Mouse (Mus musculus) heart, embryonic 16.5 days (tissue): ENCODE measurements around the gene Fam20a. TPM values are rescaled to one million over a fixed set of nuclear protein-coding genes. Genes with fewer than 3 reads are reported as not detected.

Experiments
- ATAC-seq: fragments of 200-750 bp; cut with Nextera tagmentation; replicated peaks from 2 replicates; pipeline ENCODE4 v1.8.0; 2017; ENCODE audit warnings: moderate number of reproducible peaks; ENCODE audit not compliant: insufficient read depth, low FRiP score; ENCODE audit errors: extremely low read depth
- H3K27ac ChIP-seq: fragments of 300-500 bp; sonication (generic); 2 replicates; pipeline ENCODE4 v1.5.1; 2014; ENCODE audit warnings: mild to moderate bottlenecking, low read length, control low read depth, moderate library complexity
- H3K27me3 ChIP-seq: fragments of 300-500 bp; sonication (generic); 2 replicates; pipeline ENCODE4 v1.6.1; 2014; ENCODE audit warnings: low read length, mixed read lengths; ENCODE audit not compliant: control insufficient read depth, insufficient read depth
- H3K36me3 ChIP-seq: fragments of 300-500 bp; sonication (generic); 2 replicates; pipeline ENCODE4 v1.6.1; 2014; ENCODE audit not compliant: control insufficient read depth, insufficient read depth
- H3K4me1 ChIP-seq: fragments of 300-500 bp; sonication (generic); 2 replicates; pipeline ENCODE4 v1.6.1; 2014; ENCODE audit warnings: low read length, mixed read lengths; ENCODE audit not compliant: control insufficient read depth, insufficient read depth
- H3K4me2 ChIP-seq: fragments of 300-500 bp; sonication (generic); 2 replicates; pipeline ENCODE4 v1.6.1; 2014; ENCODE audit warnings: low read depth, mild to moderate bottlenecking, control low read depth, low read length
- H3K4me3 ChIP-seq: fragments of 300-500 bp; sonication (generic); 2 replicates; pipeline ENCODE4 v1.5.1; 2014; ENCODE audit warnings: mild to moderate bottlenecking, control low read depth, low read length
- H3K9ac ChIP-seq: fragments of 300-500 bp; sonication (generic); 2 replicates; pipeline ENCODE4 v1.6.1; 2014; ENCODE audit warnings: low read length, control low read depth
- H3K9me3 ChIP-seq: fragments of 300-500 bp; sonication (generic); replicated peaks from 2 replicates; pipeline ENCODE4 v1.6.1; 2016; ENCODE audit warnings: low read length; ENCODE audit not compliant: control insufficient read depth
- WGBS: fragments of 180-500 bp; shearing (Covaris S2); extraction: QIAGEN DNeasy Blood & Tissue Kit; methylation state at CpG from one replicate; pipeline ENCODE4 v1.1.7; 2014; 5-methylcytosine and 5-hydroxymethylcytosine counted together
- polyA plus RNA-seq: library from polyadenylated mRNA; unstranded; fragments of >200 nt; fragmentation: Nextera tagmentation; extraction: Ambion mirVana; gene quantifications from 2 replicates; pipeline ENCODE4 v1.2.1, GENCODE M21; 2015

The Fam20a gene
- polyA plus RNA-seq, 1 experiment from 2014 or later = 3.1 TPM

GRCm38 (mm10) chr11:109745210-109745609 is 23.1 kb upstream of the Fam20a start:
- no peak overlapping the region for H3K4me3 ChIP-seq

DNA sequence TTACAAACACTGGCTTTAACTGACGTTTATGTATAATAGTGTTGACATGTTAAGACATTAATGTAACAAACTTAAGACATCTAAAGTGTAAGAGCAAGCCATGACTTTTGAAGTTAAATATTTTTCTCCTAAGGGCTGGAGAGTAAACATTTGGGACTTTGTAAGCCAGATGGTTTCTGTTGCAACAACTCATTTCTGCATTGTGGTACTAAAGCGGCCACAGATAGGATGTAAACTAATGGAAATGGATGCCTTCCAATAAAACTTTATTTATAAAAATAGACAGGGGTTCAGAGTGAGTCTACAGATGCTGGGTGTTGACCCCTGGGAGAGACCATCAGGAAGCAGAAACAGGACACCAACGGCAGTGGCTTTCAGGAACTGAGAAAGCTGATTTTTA is 15.9 kb upstream of the Fam20a start:
- Histone ChIP-seq H3K9me3 (no peaks in the 10 kb centered on the region), H3K27me3 (no peaks in the 10 kb centered on the region), H3K4me2 (no peak overlapping the region), H3K36me3 (no peaks in the 10 kb centered on the region), H3K27ac (no peak overlapping the region), H3K4me3 (no peak overlapping the region), H3K9ac (no peak overlapping the region), H3K4me1 (no peaks in the 10 kb centered on the region)
- 54% methylated on average over 3 of the region's 3 CpGs for WGBS
- ATAC-seq = no peak

More at GRCm38 (mm10) chr11:109745210-109745609, 23.1 kb upstream of the Fam20a start:
- Histone ChIP-seq H3K4me2 (no peak overlapping the region), H3K36me3 (no peaks in the 10 kb centered on the region), H3K27me3 (no peaks in the 10 kb centered on the region), H3K27ac (no peak overlapping the region), H3K4me1 (no peaks in the 10 kb centered on the region), H3K9me3 (no peaks in the 10 kb centered on the region), H3K9ac (no peak overlapping the region)
- 58% methylated on average over 4 of the region's 4 CpGs for WGBS
- ATAC-seq = no peak

DNA sequence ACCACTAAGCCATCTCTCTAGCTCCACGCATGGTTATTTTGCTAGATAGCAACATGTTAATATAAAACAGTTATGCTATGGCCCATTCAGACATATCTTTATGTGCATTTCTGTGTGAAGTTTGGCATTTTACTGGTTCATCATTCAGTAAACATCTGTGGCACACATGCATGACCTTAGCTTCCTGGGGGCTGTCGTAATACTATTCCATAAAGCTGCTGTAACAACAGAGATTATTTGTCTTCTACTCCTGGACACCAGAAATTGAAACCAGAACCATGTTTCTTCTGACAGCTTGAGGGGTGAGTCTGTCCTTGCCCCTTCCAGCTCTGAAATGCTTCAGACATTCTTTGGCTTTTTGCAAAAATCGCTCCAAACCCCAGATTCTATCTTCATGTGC is 14.3 kb upstream of the Fam20a start:
- WGBS = 75% methylated on average over 3 of the region's 3 CpGs
- ATAC-seq = no peak

DNA sequence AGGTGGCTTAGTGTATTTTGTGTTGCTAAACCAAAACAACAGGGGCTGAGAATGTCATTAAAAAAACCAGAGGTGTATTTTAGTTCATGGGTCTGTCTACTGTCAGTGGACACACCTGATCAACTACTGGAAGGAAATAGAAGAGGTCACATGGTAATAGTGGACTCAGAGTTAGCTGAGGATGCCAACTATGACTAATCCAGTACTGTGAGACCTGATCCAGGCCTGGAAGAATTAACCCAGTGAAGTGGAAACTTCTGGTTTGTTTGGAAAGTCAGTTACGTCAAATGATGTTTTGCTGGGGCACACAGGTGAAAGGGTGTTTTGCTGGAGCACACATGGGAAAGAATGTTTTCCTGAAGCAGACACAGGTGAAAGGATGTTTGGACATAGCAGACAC is 12.3 kb upstream of the Fam20a start:
- 91% methylated on average over 1 of the region's 1 CpGs for WGBS
- H3K9me3 ChIP-seq = no peaks in the 10 kb centered on the region

More for the DNA sequence above, 14.3 kb upstream of the Fam20a start:
- Histone ChIP-seq H3K4me3 (no peak overlapping the region), H3K9me3 (no peaks in the 10 kb centered on the region), H3K4me1 (no peaks in the 10 kb centered on the region), H3K36me3 (no peaks in the 10 kb centered on the region), H3K9ac (no peak overlapping the region), H3K27ac (no peak overlapping the region), H3K27me3 (no peaks in the 10 kb centered on the region), H3K4me2 (no peak overlapping the region)

DNA sequence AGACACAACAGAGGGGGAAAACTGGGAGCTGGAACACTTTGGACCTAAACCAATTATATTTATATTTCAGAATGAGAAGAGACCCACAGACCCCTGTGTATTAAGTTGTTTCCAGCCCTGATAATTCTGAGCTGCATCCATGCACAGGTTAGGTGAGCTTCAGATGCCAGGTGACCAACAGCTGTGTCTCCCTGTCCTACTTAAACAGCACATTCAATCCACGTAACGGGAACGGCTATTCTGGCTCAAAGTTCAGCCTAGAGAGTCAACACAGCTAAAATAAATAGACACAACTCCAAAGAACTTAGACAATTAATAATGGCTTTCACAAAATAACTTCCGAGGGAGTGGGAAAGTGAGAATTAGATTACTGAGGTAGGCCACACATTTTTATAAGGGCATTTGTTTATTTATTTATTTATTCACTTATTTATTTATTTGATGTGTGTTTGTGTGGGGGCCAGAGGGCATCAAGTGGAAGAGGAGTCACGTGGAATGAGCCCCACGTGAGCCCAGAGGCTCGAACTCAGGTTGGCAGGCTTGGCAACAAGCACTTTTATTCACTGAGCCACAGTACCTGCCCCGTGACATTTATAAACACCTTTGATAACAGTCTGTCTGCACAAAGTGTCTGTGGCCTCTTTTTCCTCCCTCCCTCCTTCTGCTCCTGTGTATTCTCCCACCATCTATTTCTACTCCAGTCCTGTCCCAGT is 10.8 kb upstream of the Fam20a start:
- WGBS = 72% methylated on average over 8 of the region's 8 CpGs
- H3K4me2 ChIP-seq = no peak overlapping the region
- ATAC-seq = no peak

More for the DNA sequence above, 12.3 kb upstream of the Fam20a start:
- H3K4me1 ChIP-seq = no peaks in the 10 kb centered on the region
- H3K36me3 ChIP-seq = no peaks in the 10 kb centered on the region
- no peak overlapping the region for H3K4me3 ChIP-seq
- no peak overlapping the region for H3K4me2 ChIP-seq
- H3K27ac ChIP-seq = no peak overlapping the region
- ATAC-seq = no peak
- no peak overlapping the region for H3K9ac ChIP-seq
- no peaks in the 10 kb centered on the region for H3K27me3 ChIP-seq

GRCm38 (mm10) chr11:109728371-109728770 is 6.3 kb upstream of the Fam20a start:
- no peaks in the 10 kb centered on the region for H3K4me1 ChIP-seq
- no peak overlapping the region for H3K4me2 ChIP-seq
- no peak for ATAC-seq
- H3K4me3 ChIP-seq = no peak overlapping the region
- whole genome bisulfite sequencing = 74% methylated on average over 3 of the region's 3 CpGs
- H3K27ac ChIP-seq = no peak overlapping the region
- no peaks in the 10 kb centered on the region for H3K36me3 ChIP-seq
- no peaks in the 10 kb centered on the region for H3K27me3 ChIP-seq
- H3K9ac ChIP-seq = no peak overlapping the region
- no peaks in the 10 kb centered on the region for H3K9me3 ChIP-seq

More for the DNA sequence above, 10.8 kb upstream of the Fam20a start:
- no peak overlapping the region for H3K4me3 ChIP-seq
- no peaks in the 10 kb centered on the region for H3K36me3 ChIP-seq
- H3K27ac ChIP-seq = no peak overlapping the region
- no peak overlapping the region for H3K9ac ChIP-seq
- no peaks in the 10 kb centered on the region for H3K9me3 ChIP-seq
- no peaks in the 10 kb centered on the region for H3K27me3 ChIP-seq
- no peaks in the 10 kb centered on the region for H3K4me1 ChIP-seq

DNA sequence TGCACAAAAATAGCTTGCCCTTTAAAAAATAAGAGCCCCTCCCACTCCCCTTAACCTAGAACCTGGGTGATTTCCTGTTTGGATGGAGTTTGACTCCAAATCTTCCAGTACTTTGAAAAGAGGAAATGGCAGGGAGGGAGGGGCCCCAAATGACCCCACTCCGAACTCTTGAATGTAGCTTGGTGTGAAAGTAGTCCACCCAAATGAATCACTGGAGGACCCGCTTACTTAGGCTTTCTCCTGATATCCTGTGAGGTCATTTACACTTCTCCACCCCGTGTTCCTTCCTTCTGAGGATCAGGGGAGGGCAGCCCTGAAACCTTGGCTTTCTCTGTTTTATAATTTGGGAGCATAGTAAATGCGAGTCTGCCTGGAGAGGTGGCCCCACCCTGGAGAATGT is 632 bp upstream of the Fam20a start:
- no peak overlapping the region for H3K9ac ChIP-seq
- WGBS = 39% methylated on average over 4 of the region's 4 CpGs
- H3K4me2 ChIP-seq = peak overlapping the region; percentile 98; the same call in 1 of the 2 replicates
- no peaks in the 10 kb centered on the region for H3K36me3 ChIP-seq
- peaks cover 17% of the 10 kb centered on the region for H3K4me1 ChIP-seq
- no peak overlapping the region for H3K4me3 ChIP-seq
- H3K27ac ChIP-seq = no peak overlapping the region
- H3K27me3 ChIP-seq = no peaks in the 10 kb centered on the region
- no peak; the same call in 1 of the 2 replicates for ATAC-seq
- H3K9me3 ChIP-seq = no peaks in the 10 kb centered on the region

- Histone ChIP-seq H3K36me3 (no peaks in the 10 kb centered on the region), H3K9ac (peak overlapping the region; percentile 74), H3K4me1 (peaks cover 17% of the 10 kb centered on the region), H3K27ac (peak overlapping the region; percentile 0), H3K4me2 (peak overlapping the region; percentile 98), H3K9me3 (no peaks in the 10 kb centered on the region), H3K4me3 (peak overlapping the region; percentile 67), H3K27me3 (no peaks in the 10 kb centered on the region)
- ATAC-seq = peak; percentile 59
- WGBS = 1% methylated on average over 40 of the region's 40 CpGs
Measured at GRCm38 (mm10) chr11:109721320-109721780, 729 bp downstream of the Fam20a start.

DNA sequence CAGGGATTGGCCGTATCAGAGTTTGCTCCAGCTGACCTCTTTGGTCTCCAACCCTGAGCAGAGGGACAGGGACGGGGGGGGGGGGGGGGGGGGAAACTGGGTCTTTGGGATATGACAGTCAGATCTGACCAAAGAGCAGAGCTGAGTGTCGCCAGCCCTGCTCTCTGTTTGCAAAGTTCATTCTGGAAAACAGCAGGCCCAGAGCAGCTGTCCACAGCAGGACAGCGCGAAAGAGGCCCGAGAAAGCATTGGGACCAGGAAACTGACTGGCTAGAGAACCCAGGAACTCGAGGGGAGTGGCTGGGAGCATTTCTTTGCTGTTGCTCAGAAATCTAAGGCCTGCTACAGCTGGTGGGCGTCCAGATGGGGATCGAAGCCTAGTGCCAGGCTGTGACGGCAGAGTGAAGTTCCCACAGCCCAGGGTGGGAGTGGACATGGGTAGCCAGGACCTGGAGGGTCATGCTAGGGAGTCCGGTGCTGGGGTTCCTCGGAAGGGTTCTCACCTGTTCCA is 1.2 kb downstream of the Fam20a start:
- peak overlapping the region; percentile 67 for H3K4me3 ChIP-seq
- WGBS = 25% methylated on average over 12 of the region's 12 CpGs
- no peaks in the 10 kb centered on the region for H3K9me3 ChIP-seq
- peaks cover 17% of the 10 kb centered on the region for H3K4me1 ChIP-seq
- H3K9ac ChIP-seq = peak overlapping the region; percentile 74
- H3K27me3 ChIP-seq = no peaks in the 10 kb centered on the region
- H3K27ac ChIP-seq = peak overlapping the region; percentile 0; the same call in 1 of the 2 replicates
- H3K4me2 ChIP-seq = peak overlapping the region; percentile 98
- no peaks in the 10 kb centered on the region for H3K36me3 ChIP-seq
- peak; percentile 20 for ATAC-seq
